Mouse (Mus musculus) brain, embryonic 14.5 days (tissue): Measurements from ENCODE around the gene Csf3r. TPM values are rescaled to one million over a fixed set of nuclear protein-coding genes. Genes with fewer than 3 reads are reported as not detected.

Experiments
- DNase-seq: peaks from one replicate; pipeline ENCODE4 v3.0.0-alpha.2; 2011; ENCODE audit warnings: low read depth
- CTCF ChIP-seq: fragments of 200-500 bp; IDR thresholded peaks from 2 replicates; pipeline ENCODE4 v1.5.1; 2012; ENCODE audit warnings: inconsistent platforms, mild to moderate bottlenecking, moderate library complexity, borderline replicate concordance; ENCODE audit not compliant: insufficient read depth, insufficient read length; ENCODE audit errors: extremely low read depth
- POLR2A ChIP-seq: fragments of 200-500 bp; IDR thresholded peaks from 2 replicates; pipeline ENCODE4 v1.6.1; 2012; ENCODE audit warnings: mild to moderate bottlenecking, inconsistent platforms, borderline replicate concordance; ENCODE audit not compliant: poor library complexity, insufficient read depth, insufficient read length, severe bottlenecking; ENCODE audit errors: extremely low read depth
- polyA plus RNA-seq: library from polyadenylated mRNA; depleted of rRNA; stranded (reverse); fragments of >200 nt; gene quantifications from 2 replicates; pipeline ENCODE4 v1.2.3, GENCODE M21; 2012; rRNA removed

The Csf3r gene
- 1.1 and 1.3 TPM in 2 replicates for polyA plus RNA-seq

DNA sequence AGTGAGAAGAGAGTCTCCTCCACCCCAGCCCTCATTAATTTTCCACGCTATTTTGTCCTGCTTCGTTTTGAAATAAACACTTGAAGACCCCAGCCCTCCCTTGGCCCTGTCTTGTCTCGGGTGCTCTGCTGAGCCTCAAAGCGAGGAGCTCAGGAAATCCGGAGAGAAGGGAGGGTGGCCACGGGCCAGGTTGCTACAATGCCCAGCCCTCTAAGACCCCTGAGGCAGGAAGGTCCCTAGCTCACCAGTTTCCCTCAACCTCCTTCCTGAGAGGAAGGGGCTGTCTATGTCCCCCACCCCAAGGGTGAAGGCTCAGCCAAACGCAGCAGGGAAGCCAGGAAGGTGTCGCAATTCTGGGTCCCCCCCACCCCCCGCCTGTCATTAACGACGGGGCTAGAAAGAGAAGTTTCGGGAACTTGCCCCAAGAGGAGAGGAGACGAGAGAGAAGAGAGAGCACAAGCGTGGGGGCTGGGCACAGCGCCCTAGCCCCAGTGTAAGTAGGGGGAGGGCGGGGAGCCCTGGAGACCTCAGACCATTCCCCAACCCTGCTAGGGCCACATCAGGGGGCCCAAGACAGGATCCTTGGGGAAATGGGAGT, at the start of gene Csf3r:
Csf3r (plus strand) TSS at position 248 of the 598 bp plus-strand sequence.
- no peak for DNase-seq
- TF ChIP-seq POLR2A = no peak
- TF ChIP-seq CTCF = no peak

DNA sequence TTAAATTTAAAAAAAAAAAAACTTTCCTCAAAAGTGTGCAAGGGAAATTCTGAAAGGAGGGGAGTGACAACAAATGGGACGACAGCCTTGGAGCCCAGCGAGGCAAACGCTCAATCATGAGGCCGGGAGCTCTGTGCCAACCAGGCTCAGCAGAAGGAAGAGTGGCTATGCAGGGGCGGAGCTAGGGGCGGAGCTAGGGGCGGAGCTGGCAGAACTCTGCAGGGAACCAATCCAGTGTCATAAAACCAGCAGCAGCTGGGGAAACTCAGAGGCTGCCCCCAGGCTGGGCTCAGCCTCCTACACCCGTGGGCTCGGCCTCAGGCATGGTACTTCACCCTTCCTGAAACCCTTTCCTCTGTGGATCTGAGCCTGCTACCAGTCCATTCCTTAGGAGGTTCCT, 46.6 kb upstream of the Csf3r start:
- TF ChIP-seq CTCF (no peak), POLR2A (no peak)
- no peak for DNase-seq

DNA sequence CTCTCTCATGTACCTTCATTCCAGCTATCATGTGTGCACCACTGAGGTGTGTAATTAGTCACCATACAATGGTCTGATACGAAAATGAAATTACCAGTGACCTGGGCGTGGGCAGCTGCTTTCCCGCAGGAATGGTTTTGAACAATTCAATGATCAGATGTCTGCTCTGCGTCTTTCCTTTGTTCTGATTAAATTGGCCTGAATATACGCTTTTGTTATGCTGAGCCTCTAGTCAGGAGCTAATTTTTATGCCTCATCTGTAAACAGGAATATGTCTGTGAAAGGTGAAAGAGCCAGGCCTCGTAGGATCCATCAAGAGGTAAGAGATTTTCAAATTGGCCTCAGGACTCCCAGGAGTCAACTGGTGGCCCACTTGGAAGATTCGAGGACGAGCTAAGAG, 41.1 kb upstream of the Csf3r start:
- TF ChIP-seq POLR2A = no peak
- DNase-seq = no peak

DNA sequence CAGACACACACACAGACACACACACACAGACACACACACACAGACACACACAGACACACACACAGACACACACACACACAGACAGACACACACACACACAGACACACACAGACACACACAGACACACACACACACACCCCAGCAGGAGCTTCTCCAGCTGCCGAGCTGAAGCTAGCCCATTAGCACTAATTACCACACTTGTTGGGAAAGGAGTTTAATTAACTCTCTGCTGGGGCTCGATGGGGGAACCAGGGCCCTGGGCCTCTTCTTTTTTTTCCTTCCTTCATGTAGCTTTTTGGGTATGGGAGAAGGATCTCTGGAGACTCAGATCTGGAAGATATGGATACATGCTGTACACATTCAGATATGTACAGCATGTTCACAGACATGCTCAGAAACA, 38.6 kb upstream of the Csf3r start:
- DNase-seq = peak; percentile 64

DNA sequence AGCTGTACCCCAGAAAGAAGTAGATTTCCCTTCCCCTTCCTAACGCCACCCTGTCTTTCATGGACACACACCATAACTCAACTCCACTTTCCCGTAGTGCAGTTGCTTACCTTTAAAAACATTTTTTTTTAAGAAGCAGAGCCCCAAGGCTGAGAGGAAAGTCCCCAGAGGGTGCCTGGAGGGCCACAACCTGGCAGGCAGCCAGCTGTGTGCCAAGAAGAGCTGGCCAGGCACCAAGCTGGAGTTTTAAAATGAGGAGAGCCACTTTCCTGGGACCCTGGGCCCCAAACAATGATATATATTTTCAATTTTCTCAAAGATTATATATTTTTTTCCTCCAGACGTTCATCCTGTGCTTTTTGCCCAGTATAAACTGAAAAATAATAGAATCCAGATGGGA, 37.3 kb upstream of the Csf3r start:
- no peak for DNase-seq

DNA sequence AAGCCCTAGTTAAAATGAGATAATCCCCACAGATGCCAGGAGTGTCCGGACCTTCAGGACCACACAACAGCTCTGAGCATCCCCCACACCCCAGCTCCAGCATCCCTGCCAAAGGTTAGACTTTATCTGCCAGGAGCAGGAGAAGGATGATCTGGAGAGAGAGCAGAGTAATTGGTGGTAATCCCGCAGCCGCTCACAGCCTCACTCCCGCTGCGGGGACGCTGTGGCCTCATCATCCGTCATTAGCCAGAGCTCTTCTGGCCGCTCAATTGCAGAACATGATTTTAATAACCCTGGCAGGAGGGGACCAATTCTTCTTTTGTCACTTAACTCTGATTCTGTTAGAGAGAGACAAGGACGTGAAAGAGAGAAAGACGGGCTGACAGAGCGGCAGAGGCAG, 35.3 kb upstream of the Csf3r start:
- peak; percentile 53 for DNase-seq
- TF ChIP-seq CTCF (no peak), POLR2A (no peak)

More for the DNA sequence above, 37.3 kb upstream of the Csf3r start:
- TF ChIP-seq POLR2A = no peak
- TF ChIP-seq CTCF = no peak

DNA sequence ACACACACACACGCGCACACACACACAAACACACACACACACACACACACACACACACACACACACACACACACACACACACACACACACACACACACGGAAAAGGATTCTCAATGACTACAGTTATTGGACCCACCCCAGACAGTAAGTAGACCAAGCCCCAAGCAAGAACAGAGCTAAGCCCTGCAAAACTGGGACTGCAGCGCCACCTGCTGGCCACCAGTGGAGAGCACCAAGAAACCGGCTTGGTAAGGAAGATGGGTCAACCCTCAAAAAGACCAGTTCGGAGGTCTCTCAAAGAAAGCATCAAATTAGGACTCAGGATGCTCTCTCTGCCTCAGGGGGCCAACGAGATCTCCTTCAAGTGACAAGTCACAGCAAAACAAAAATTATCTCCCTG, 34.2 kb upstream of the Csf3r start:
- DNase-seq = peak; percentile 88
- TF ChIP-seq POLR2A (no peak), CTCF (peak; percentile 98)

DNA sequence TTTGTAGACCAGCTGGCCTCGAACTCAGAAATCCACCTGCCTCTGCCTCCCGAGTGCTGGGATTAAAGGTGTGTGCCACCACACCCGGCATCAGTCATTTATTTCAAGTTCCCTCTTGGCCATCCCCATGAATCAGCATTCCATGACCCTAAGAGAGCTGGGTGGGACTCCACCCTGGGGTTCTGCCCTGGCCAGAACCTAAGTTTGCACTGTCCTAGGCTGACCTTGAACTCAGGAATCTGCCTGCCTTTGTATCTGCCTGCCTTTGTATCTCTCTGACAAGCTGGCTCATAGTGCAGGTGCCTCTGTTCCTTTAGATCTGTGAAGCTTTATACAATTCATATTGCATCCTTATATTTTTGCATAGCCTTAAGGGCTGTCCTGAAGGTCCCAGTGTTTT, 32.1 kb upstream of the Csf3r start:
- DNase-seq = no peak
- TF ChIP-seq CTCF = no peak
- no peak for TF ChIP-seq POLR2A

DNA sequence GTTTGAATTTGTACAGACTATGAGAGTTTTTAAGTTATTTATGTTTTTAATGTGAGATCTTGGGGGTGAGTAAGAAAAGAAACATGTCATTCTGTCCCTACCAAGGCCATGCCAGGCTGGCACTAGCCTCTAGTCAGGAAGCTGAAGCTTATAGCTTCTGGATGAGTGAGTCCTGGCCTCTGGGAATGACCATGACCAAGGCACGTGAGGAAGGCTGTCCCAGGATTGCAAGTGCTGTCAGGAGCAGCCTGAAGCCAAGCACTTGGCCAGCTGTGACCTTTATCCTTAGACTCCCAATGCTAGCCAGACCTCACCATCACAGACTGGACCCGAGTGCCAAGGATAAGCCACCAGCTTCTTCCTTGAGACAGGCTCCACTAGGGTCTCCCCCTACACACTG, 31.4 kb upstream of the Csf3r start:
- no peak for DNase-seq
- TF ChIP-seq CTCF (no peak), POLR2A (no peak)

DNA sequence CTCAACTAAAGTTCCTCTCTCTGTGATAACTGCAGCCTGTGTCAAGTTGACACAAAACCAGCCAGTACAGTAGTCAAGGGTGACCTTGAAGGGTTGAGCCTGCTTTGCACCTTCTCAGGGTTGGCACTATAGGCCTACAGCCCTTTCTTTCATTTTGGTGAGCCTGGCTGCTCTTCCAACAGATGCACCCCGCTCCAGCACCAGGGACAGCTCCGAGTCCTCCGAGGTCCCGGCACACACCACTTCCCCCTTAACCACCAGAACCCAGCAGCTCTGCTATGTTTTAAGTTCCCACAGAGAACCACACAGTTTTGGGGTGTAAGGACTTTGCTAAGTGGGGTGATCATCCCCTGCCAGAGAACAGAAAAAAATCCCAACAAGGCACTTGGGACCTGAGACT, 27.8 kb upstream of the Csf3r start:
- no peak for DNase-seq
- TF ChIP-seq POLR2A = no peak
- TF ChIP-seq CTCF = no peak

DNA sequence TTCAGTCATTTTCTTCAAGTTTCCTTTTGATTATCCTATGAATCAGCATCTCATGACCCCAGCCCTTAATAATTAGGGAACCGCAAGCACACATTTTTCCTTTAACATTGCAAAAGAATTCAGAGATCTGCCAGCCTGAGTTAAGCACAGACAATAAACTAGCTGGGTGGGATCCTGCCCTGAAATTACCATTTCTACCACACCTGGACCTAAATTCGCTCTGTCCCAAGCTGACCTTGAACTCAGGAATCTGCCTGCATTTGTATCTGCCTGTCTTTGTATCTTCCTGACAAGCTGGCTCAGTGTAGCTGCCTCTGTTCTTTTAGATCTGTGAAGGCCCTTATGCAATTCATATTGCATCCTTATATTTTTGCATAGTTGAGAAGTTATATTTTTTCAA, 26.5 kb upstream of the Csf3r start:
- TF ChIP-seq CTCF = no peak
- TF ChIP-seq POLR2A = no peak
- no peak for DNase-seq

DNA sequence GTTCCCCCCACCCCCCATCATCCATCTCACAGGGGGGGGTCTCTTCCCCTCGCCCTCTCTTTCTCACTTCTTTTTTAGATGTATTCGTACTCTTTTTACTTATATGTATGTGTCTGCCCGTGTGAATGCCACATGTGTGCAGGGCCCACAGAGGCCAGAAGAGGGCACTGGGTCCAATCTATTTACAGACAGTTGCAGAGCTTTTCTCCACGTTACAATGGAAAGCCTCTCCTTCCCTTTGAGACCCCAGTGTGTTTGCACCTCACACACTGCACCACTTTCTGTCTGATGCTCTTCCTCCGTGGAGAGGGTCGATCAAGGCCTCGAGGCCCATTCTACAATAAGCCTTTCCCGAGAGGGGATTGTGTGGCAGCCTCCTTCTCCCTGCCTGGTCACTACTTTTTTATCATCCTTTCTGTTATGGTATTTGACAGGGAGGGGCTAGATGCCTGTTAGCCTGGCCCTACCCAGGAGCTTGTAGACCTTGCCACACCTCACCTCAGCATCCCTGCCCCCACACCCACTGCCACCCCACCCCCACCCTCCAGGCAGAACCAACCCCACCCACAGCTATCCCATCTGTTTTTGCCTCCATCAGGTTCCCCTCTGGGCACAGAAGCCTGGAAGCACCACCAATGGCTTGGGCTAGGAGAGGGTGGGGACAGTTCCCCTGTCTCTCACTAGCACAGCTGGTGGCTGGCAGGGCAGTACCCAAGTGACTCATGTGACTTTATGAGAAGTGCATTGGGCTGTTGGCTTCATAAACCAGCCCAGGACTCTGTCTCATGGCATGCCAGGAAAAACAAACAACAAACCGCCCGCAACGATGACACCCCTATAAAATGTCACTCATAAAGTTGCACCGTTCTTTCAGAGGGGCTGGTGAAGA, 22.8 kb upstream of the Csf3r start:
- DNase-seq = no peak
- TF ChIP-seq POLR2A (no peak), CTCF (no peak)

DNA sequence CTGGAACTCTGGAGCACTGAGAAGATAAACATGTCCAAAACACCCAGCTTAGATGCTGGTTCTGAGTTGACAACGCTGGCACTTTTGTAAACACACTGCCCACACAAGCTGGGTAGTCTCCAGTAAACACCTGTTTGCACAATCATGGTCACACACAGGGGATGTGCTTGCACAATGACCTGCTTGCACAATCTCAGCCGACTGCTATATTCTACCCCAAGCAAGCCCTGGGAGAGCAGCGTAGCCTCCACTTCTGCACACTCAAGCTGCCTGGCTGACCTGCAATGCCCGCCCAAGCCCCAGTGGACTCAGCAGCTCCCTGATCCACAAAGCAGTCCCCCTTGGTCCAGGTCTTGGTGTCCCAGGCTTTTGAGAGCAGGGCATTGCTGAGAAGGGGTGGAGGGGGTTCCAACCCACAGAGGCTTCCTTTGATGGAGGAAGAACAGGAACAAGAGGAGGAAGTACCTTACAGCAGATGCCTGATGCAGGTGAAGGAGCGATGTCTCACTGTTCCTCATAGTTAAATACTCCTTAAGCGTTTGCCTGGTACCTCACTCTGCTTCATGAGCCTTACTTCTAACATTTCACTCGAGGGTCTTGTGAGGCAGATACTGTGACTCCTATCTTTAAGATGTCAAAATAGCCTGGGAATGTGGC, 6.5 kb upstream of the Csf3r start:
- DNase-seq = no peak
- TF ChIP-seq CTCF (no peak), POLR2A (no peak)
